Mouse (Mus musculus) kidney, adult 2 months (tissue): ENCODE data around the gene Rab3gap1.

ENCODE experiments used
- CTCF ChIP-seq: fragments of 200-500 bp; conservative IDR thresholded peaks from 2 replicates; pipeline ENCODE4 v1.5.1; 2011; ENCODE audit warnings: low read depth, mild to moderate bottlenecking, control low read depth, low read length, moderate library complexity, mixed read lengths; ENCODE audit not compliant: insufficient read depth, insufficient read length
- POLR2A ChIP-seq: fragments of 200-500 bp; IDR thresholded peaks from one replicate; pipeline ENCODE4 v1.6.1; 2011; ENCODE audit warnings: low read depth, low read length, control low read depth

- TF ChIP-seq CTCF (no peak), POLR2A (no peak)
Measured at GRCm38 (mm10) chr1:127988246-127988645, 119.7 kb downstream of the Rab3gap1 start.
